Mouse (Mus musculus): ENCODE measurements at regions not wholly inside any gene's neighbourhood (a gene's known extent, or its start where the extent isn't known, plus 50 kb on each side); places are given as distances from the start of the nearest gene placed in this dataset.
A peak's percentile ranks its signal among the peaks of the same experiment; 100 is the strongest.

DNA sequence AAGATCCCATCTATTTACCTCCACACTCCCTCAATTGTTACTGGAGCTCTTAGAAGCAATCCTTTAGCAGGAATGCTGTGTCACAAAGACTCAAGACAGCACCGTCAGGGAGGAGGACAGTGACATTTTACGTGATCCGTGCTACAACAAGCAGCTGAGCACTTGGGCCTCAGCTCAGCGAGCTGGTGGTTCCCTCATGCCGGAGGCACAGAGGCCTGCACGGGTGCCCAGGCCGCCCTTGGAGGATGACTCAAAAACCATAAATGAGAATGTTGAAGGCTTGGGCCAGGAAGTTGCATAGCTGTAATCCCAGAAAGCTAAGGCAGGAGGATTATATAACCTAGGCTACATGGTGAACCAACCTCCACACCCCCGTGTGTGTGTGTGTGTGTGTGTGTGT lies 89.6 kb upstream of the Spred2 start:
- TF ChIP-seq POLR2A (IDR thresholded peaks at IDR 0.05; ENCODE audit: insufficient read length, low read depth) (peak; percentile 51), MYOG (IDR thresholded peaks at IDR 0.05; ENCODE audit: control insufficient read depth in 1 of 3, insufficient read depth in 1 of 3, insufficient read length in 2 of 3, low read depth in 2 of 3) (no peak)
